Mouse (Mus musculus): ENCODE measurements around the gene Icam1.

GRCm38 (mm10) chr9:20990861-20991260 is 24.9 kb upstream of the Icam1 start:
- TF ChIP-seq CTCF (IDR thresholded peaks at IDR 0.05; ENCODE audit: control insufficient read depth, insufficient read depth, insufficient read length) (no peak), USF1 (IDR thresholded peaks at IDR 0.05; ENCODE audit: low read depth) (no peak), MYOD1 (IDR thresholded peaks at IDR 0.05; ENCODE audit: control insufficient read depth, insufficient read length, low read depth) (no peak)

All from C2C12 (cell line).